Mouse (Mus musculus) heart, adult 2 months (tissue): Measurements from ENCODE around the gene Tex46. TPM values are rescaled to one million over a fixed set of nuclear protein-coding genes. Genes with fewer than 3 reads are reported as not detected.

Source experiments
- DNase-seq, 2 experiments: peaks; one replicate each; pipeline ENCODE4 v3.0.0; 2021
- H3K27ac ChIP-seq: fragments of 200-600 bp; 2 replicates; pipeline ENCODE4 v1.8.1; 2022
- H3K27me3 ChIP-seq: fragments of 200-500 bp; 2 replicates; pipeline ENCODE4 v1.6.1; 2012; ENCODE audit warnings: mild to moderate bottlenecking, low read length, inconsistent platforms, mixed read lengths; ENCODE audit not compliant: control insufficient read depth, insufficient read depth
- H3K36me3 ChIP-seq: fragments of 200-500 bp; 2 replicates; pipeline ENCODE4 v1.6.1; 2012; ENCODE audit warnings: low read length, inconsistent platforms; ENCODE audit not compliant: control insufficient read depth, insufficient read depth
- H3K4me1 ChIP-seq: fragments of 200-500 bp; 2 replicates; pipeline ENCODE4 v1.6.1; 2011; ENCODE audit warnings: low read length; ENCODE audit not compliant: control insufficient read depth, insufficient read depth
- H3K4me3 ChIP-seq: fragments of 200-600 bp; 2 replicates; pipeline ENCODE4 v1.8.1; 2022
- H3K79me2 ChIP-seq: fragments of 200-500 bp; replicated peaks from 2 replicates; pipeline ENCODE4 v1.6.1; 2012; ENCODE audit warnings: mild to moderate bottlenecking, inconsistent platforms, low read length, moderate library complexity, mixed read lengths; ENCODE audit not compliant: control insufficient read depth, insufficient read depth
- H3K9ac ChIP-seq: fragments of 200-500 bp; 2 replicates; pipeline ENCODE4 v1.6.1; 2012; ENCODE audit warnings: low read depth, mild to moderate bottlenecking, control low read depth, inconsistent platforms, low read length, mixed read lengths
- CTCF ChIP-seq: fragments of 200-600 bp; IDR thresholded peaks from 2 replicates; pipeline ENCODE4 v1.8.1; 2022; ENCODE audit warnings: antibody characterized with exemption, mild to moderate bottlenecking, moderate library complexity
- EP300 ChIP-seq: fragments of 200-500 bp; IDR thresholded peaks from 2 replicates; pipeline ENCODE4 v1.6.1; 2011; ENCODE audit warnings: low read depth, low read length, control low read depth; ENCODE audit not compliant: insufficient read depth
- POLR2A ChIP-seq: fragments of 200-500 bp; IDR thresholded peaks from 2 replicates; pipeline ENCODE4 v1.6.1; 2011; ENCODE audit warnings: mild to moderate bottlenecking, low read depth, low read length, control low read depth; ENCODE audit not compliant: insufficient read depth
- WGBS: fragments of 180-500 bp; shearing (Covaris S2); methylation state at CpG from one replicate; pipeline ENCODE4 v1.1.7; 2018; 5-methylcytosine and 5-hydroxymethylcytosine counted together
- intact Hi-C: fragments of 180-260 bp; cut with DNase I; formaldehyde crosslinking; loops from one replicate; pipeline ENCODE4 v1.15.1; 2025
- polyA plus RNA-seq: library from polyadenylated mRNA; depleted of rRNA; stranded (reverse); fragments of >200 nt; gene quantifications from 2 replicates; pipeline ENCODE4 v1.2.3, GENCODE M21; 2012
- total RNA-seq, 2 experiments: library from RNA; stranded (reverse); gene quantifications; 2 replicates each; pipeline ENCODE4 v1.2.3; 2021

The Tex46 gene
- total and polyA plus RNA-seq, 3 experiments = not detected

GRCm38 (mm10) chr4:136588003-136588402, 22.2 kb upstream of the Tex46 start:
- intact Hi-C loops = no loop called here
- H3K9ac ChIP-seq = no peak overlapping the region
- no peak for TF ChIP-seq POLR2A
- TF ChIP-seq CTCF = no peak
- TF ChIP-seq EP300 = no peak
- no peak overlapping the region for H3K27ac ChIP-seq
- H3K27me3 ChIP-seq = no peaks in the 10 kb centered on the region
- H3K79me2 ChIP-seq = peaks cover 8% of the 10 kb centered on the region
- no peak overlapping the region for H3K4me3 ChIP-seq
- H3K4me1 ChIP-seq = peaks cover 4% of the 10 kb centered on the region
- WGBS = 65% methylated on average over 4 of the region's 4 CpGs
- peaks cover 4% of the 10 kb centered on the region for H3K36me3 ChIP-seq
- no peak for DNase-seq

- TF ChIP-seq CTCF = no peak
- intact Hi-C loops = no loop called here
- H3K79me2 ChIP-seq = peaks cover 12% of the 10 kb centered on the region
- peaks cover 4% of the 10 kb centered on the region for H3K4me1 ChIP-seq
- H3K27me3 ChIP-seq = no peaks in the 10 kb centered on the region
- no peak overlapping the region for H3K4me3 ChIP-seq
- H3K27ac ChIP-seq = no peak overlapping the region
- H3K36me3 ChIP-seq = peaks cover 2% of the 10 kb centered on the region
- H3K9ac ChIP-seq = no peak overlapping the region
- no peak for DNase-seq
- WGBS = 65% methylated on average over 4 of the region's 4 CpGs
Measured at GRCm38 (mm10) chr4:136592111-136592510, 18.1 kb upstream of the Tex46 start.

- WGBS = 96% methylated on average over 2 of the region's 2 CpGs
- peaks cover 1% of the 10 kb centered on the region for H3K4me1 ChIP-seq
- H3K27me3 ChIP-seq = no peaks in the 10 kb centered on the region
- H3K79me2 ChIP-seq = peaks cover 11% of the 10 kb centered on the region
- no peak overlapping the region for H3K4me3 ChIP-seq
- intact Hi-C loops = no loop called here
- H3K9ac ChIP-seq = no peak overlapping the region
- DNase-seq = no peak
- TF ChIP-seq POLR2A (no peak), EP300 (no peak), CTCF (no peak)
- H3K27ac ChIP-seq = no peak overlapping the region
- peaks cover 2% of the 10 kb centered on the region for H3K36me3 ChIP-seq
Measured at GRCm38 (mm10) chr4:136594006-136594405, 16.2 kb upstream of the Tex46 start.

GRCm38 (mm10) chr4:136595221-136595620, 15.0 kb upstream of the Tex46 start:
- Histone ChIP-seq H3K4me1 (peaks cover 1% of the 10 kb centered on the region), H3K27ac (no peak overlapping the region), H3K4me3 (no peak overlapping the region), H3K9ac (no peak overlapping the region), H3K27me3 (no peaks in the 10 kb centered on the region), H3K36me3 (peaks cover 2% of the 10 kb centered on the region), H3K79me2 (peaks cover 8% of the 10 kb centered on the region)
- no peak for DNase-seq
- 54% methylated on average over 6 of the region's 6 CpGs for WGBS
- intact Hi-C loops = no loop called here
- no peak for TF ChIP-seq POLR2A
- TF ChIP-seq CTCF = no peak
- TF ChIP-seq EP300 = no peak

GRCm38 (mm10) chr4:136598268-136598876, 11.9 kb upstream of the Tex46 start:
- TF ChIP-seq POLR2A (no peak), CTCF (no peak), EP300 (no peak)
- no peak overlapping the region for H3K27ac ChIP-seq
- peaks cover 11% of the 10 kb centered on the region for H3K79me2 ChIP-seq
- no peak for DNase-seq
- H3K36me3 ChIP-seq = peaks cover 6% of the 10 kb centered on the region
- no peak overlapping the region for H3K9ac ChIP-seq
- no peaks in the 10 kb centered on the region for H3K27me3 ChIP-seq
- intact Hi-C loops = no loop called here
- H3K4me3 ChIP-seq = no peak overlapping the region
- peaks cover 3% of the 10 kb centered on the region for H3K4me1 ChIP-seq
- WGBS = 74% methylated on average over 7 of the region's 7 CpGs

GRCm38 (mm10) chr4:136599869-136600268, 10.4 kb upstream of the Tex46 start:
- DNase-seq = no peak
- Histone ChIP-seq H3K79me2 (peaks cover 9% of the 10 kb centered on the region), H3K9ac (no peak overlapping the region), H3K27ac (no peak overlapping the region), H3K27me3 (no peaks in the 10 kb centered on the region), H3K4me1 (peaks cover 3% of the 10 kb centered on the region), H3K4me3 (no peak overlapping the region), H3K36me3 (peaks cover 6% of the 10 kb centered on the region)
- TF ChIP-seq POLR2A = no peak
- no peak for TF ChIP-seq EP300
- TF ChIP-seq CTCF = peak; percentile 24; the same call in 1 of the 2 replicates
- WGBS = 93% methylated on average over 3 of the region's 3 CpGs
- intact Hi-C loops = loop anchor here (5.0 kb wide), 2 partner anchors 73 to 143 kb away; no protein-coding TSS in a partner anchor
